Mouse (Mus musculus) embryonic facial prominence, embryonic 15.5 days (tissue): ENCODE measurements around the gene Lrp1. TPM values are rescaled to one million over a fixed set of nuclear protein-coding genes. Genes with fewer than 3 reads are reported as not detected.

Experiments
- polyA plus RNA-seq: library from polyadenylated mRNA; unstranded; fragments of >200 nt; fragmentation: Nextera tagmentation; extraction: Ambion mirVana; gene quantifications from 2 replicates; pipeline ENCODE4 v1.2.1, GENCODE M21; 2015

Lrp1 gene
- polyA plus RNA-seq, 1 experiment from 2014 or later = 163 TPM

Other genes starting within 250 kb of the Lrp1 start
- gene R3hdm2, start 240.8 kb downstream of the Lrp1 start, polyA plus RNA-seq = 40.0 and 40.1 TPM in 2 replicates
- gene Stac3, start 119.5 kb downstream of the Lrp1 start, polyA plus RNA-seq = 22.7 and 26.0 TPM in 2 replicates
- gene Ndufa4l2, start 106.2 kb downstream of the Lrp1 start, polyA plus RNA-seq = 272 and 311 TPM in 2 replicates
- gene Shmt2, start 98.7 kb downstream of the Lrp1 start, polyA plus RNA-seq = 106 and 116 TPM in 2 replicates
- gene Nxph4, start 86.6 kb downstream of the Lrp1 start, polyA plus RNA-seq = 8.0 and 9.2 TPM in 2 replicates
- gene Stat6, start 21.8 kb upstream of the Lrp1 start, polyA plus RNA-seq = 35.3 and 36.2 TPM in 2 replicates
- 10.1 and 11.3 TPM in 2 replicates for gene Nemp1, start 45.8 kb upstream of the Lrp1 start, polyA plus RNA-seq
- 30.8 and 33.2 TPM in 2 replicates for gene Nab2, start 47.4 kb upstream of the Lrp1 start, polyA plus RNA-seq
- gene Myo1a, start 84.0 kb upstream of the Lrp1 start, polyA plus RNA-seq = 0.49 and 0.57 TPM in 2 replicates
- 0.25 TPM in 1 of 2 replicates, not detected in the other for gene Tac2, start 103.3 kb upstream of the Lrp1 start, polyA plus RNA-seq
- gene Zbtb39, start 118.4 kb upstream of the Lrp1 start, polyA plus RNA-seq = 3.1 and 3.2 TPM in 2 replicates
- 1.5 and 2.0 TPM in 2 replicates for gene Gpr182, start 130.6 kb upstream of the Lrp1 start, polyA plus RNA-seq
- gene Rdh1, start 138.6 kb upstream of the Lrp1 start, polyA plus RNA-seq = 0.36 and 0.38 TPM in 2 replicates
- 1.9 and 2.1 TPM in 2 replicates for gene Rdh16f1, start 138.6 kb upstream of the Lrp1 start, polyA plus RNA-seq
- gene Rdh9, start 155.2 kb upstream of the Lrp1 start, polyA plus RNA-seq = not detected in 2 replicates
- gene Rdh16, start 180.0 kb upstream of the Lrp1 start, polyA plus RNA-seq = 0.11 TPM in 1 of 2 replicates, not detected in the other
- not detected in 2 replicates for gene Rdh19, start 228.8 kb upstream of the Lrp1 start, polyA plus RNA-seq
- gene Rdh16f2, start 245.3 kb upstream of the Lrp1 start, polyA plus RNA-seq = not detected in 2 replicates